Mouse (Mus musculus): ENCODE measurements around the gene Myo15. TPM values are rescaled to one million over a fixed set of nuclear protein-coding genes. Genes with fewer than 3 reads are reported as not detected.
"Not testable (repeated sequence)": the region's sequence is repeated elsewhere in the genome, so short reads cannot be mapped to it uniquely, and the experiment has no call there.

The Myo15 gene
- 0.08 and 0.09 TPM in 2 replicates for polyA plus RNA-seq (2014; fragmentation: Nextera tagmentation; extraction: Ambion mirVana)

- ATAC-seq (no peak), DNase-seq (ENCODE audit: low spot score) (no peak)
- Histone ChIP-seq H3K27me3 (replicated peaks; ENCODE audit: control insufficient read depth, insufficient read depth, low read length) (no peaks in the 10 kb centered on the region), H3K4me3 (ENCODE audit: low read depth, low read length) (no peak within 1 kb of the TSS), H3K4me1 (ENCODE audit: control insufficient read depth, insufficient read depth, low read length) (no peaks in the 10 kb centered on the region), H3K9ac (ENCODE audit: low read length) (no peak within 1 kb of the TSS), H3K4me2 (ENCODE audit: low read length) (no peak within 1 kb of the TSS), H3K36me3 (ENCODE audit: control insufficient read depth, insufficient read depth, low read length) (peaks cover 55% of the 10 kb centered on the region), H3K9me3 (replicated peaks; ENCODE audit: control insufficient read depth, low read length) (no peaks in the 10 kb centered on the region), H3K27ac (ENCODE audit: low read depth, low read length) (no peak within 1 kb of the TSS)
- 94% methylated on average over 3 of the region's 3 CpGs for WGBS
Observed at GRCm38 (mm10) chr11:60469039-60469438, at the start of gene Myo15. Myo15 (plus strand) TSS chr11:60469339.

GRCm38 (mm10) chr11:60422046-60422668 lies 47.0 kb upstream of the Myo15 start:
- H3K27me3 ChIP-seq (replicated peaks; ENCODE audit: control insufficient read depth, insufficient read depth, low read length): no peaks in the 10 kb centered on the region
- 67% methylated on average over 5 of the region's 6 CpGs for WGBS
- H3K27ac ChIP-seq (ENCODE audit: low read depth, low read length): no peak overlapping the region
- no peak overlapping the region for H3K9ac ChIP-seq (ENCODE audit: low read length)
- H3K4me3 ChIP-seq (ENCODE audit: low read depth, low read length): no peak overlapping the region
- no peak overlapping the region for H3K4me2 ChIP-seq (ENCODE audit: low read length)
- H3K36me3 ChIP-seq (ENCODE audit: control insufficient read depth, insufficient read depth, low read length): peaks cover 17% of the 10 kb centered on the region
- H3K9me3 ChIP-seq (replicated peaks; ENCODE audit: control insufficient read depth, low read length): no peaks in the 10 kb centered on the region
- peaks cover 11% of the 10 kb centered on the region for H3K4me1 ChIP-seq (ENCODE audit: control insufficient read depth, insufficient read depth, low read length)
- ATAC-seq: no peak
- peak; percentile 31 for DNase-seq (ENCODE audit: low spot score)

- Histone ChIP-seq H3K9ac (ENCODE audit: low read length) (no peak overlapping the region), H3K27ac (ENCODE audit: low read depth, low read length) (no peak overlapping the region), H3K27me3 (replicated peaks; ENCODE audit: control insufficient read depth, insufficient read depth, low read length) (no peaks in the 10 kb centered on the region), H3K9me3 (replicated peaks; ENCODE audit: control insufficient read depth, low read length) (no peaks in the 10 kb centered on the region), H3K4me1 (ENCODE audit: control insufficient read depth, insufficient read depth, low read length) (peaks cover 10% of the 10 kb centered on the region), H3K36me3 (ENCODE audit: control insufficient read depth, insufficient read depth, low read length) (peaks cover 24% of the 10 kb centered on the region), H3K4me3 (ENCODE audit: low read depth, low read length) (no peak overlapping the region), H3K4me2 (ENCODE audit: low read length) (no peak overlapping the region)
- ATAC-seq: no peak
- no peak for DNase-seq (ENCODE audit: low spot score)
- WGBS: 63% methylated on average over 1 of the region's 1 CpGs
Observed at GRCm38 (mm10) chr11:60423006-60423405, 46.1 kb upstream of the Myo15 start.

- H3K9ac ChIP-seq (ENCODE audit: low read length): no peak overlapping the region
Observed at GRCm38 (mm10) chr11:60426417-60426816, 42.7 kb upstream of the Myo15 start.

GRCm38 (mm10) chr11:60427628-60428027 lies 41.5 kb upstream of the Myo15 start:
- Histone ChIP-seq H3K4me3 (ENCODE audit: low read depth, low read length) (no peak overlapping the region), H3K27ac (ENCODE audit: low read depth, low read length) (no peak overlapping the region), H3K4me2 (ENCODE audit: low read length) (no peak overlapping the region), H3K36me3 (ENCODE audit: control insufficient read depth, insufficient read depth, low read length) (peaks cover 40% of the 10 kb centered on the region), H3K27me3 (replicated peaks; ENCODE audit: control insufficient read depth, insufficient read depth, low read length) (no peaks in the 10 kb centered on the region), H3K9ac (ENCODE audit: low read length) (no peak overlapping the region), H3K9me3 (replicated peaks; ENCODE audit: control insufficient read depth, low read length) (no peaks in the 10 kb centered on the region), H3K4me1 (ENCODE audit: control insufficient read depth, insufficient read depth, low read length) (no peaks in the 10 kb centered on the region)
- no peak for DNase-seq (ENCODE audit: low spot score)
- ATAC-seq: no peak
- 96% methylated on average over 3 of the region's 3 CpGs for WGBS

More at GRCm38 (mm10) chr11:60426417-60426816, 42.7 kb upstream of the Myo15 start:
- Histone ChIP-seq H3K4me1 (ENCODE audit: control insufficient read depth, insufficient read depth, low read length) (no peaks in the 10 kb centered on the region), H3K9me3 (replicated peaks; ENCODE audit: control insufficient read depth, low read length) (no peaks in the 10 kb centered on the region), H3K36me3 (ENCODE audit: control insufficient read depth, insufficient read depth, low read length) (peaks cover 32% of the 10 kb centered on the region), H3K27ac (ENCODE audit: low read depth, low read length) (no peak overlapping the region), H3K4me2 (ENCODE audit: low read length) (no peak overlapping the region), H3K27me3 (replicated peaks; ENCODE audit: control insufficient read depth, insufficient read depth, low read length) (no peaks in the 10 kb centered on the region), H3K4me3 (ENCODE audit: low read depth, low read length) (no peak overlapping the region)
- ATAC-seq (no peak), DNase-seq (ENCODE audit: low spot score) (no peak)
- 81% methylated on average over 1 of the region's 1 CpGs for WGBS

GRCm38 (mm10) chr11:60433501-60433900 lies 35.6 kb upstream of the Myo15 start:
- no peaks in the 10 kb centered on the region for H3K9me3 ChIP-seq (replicated peaks; ENCODE audit: control insufficient read depth, low read length)
- peaks cover 56% of the 10 kb centered on the region for H3K36me3 ChIP-seq (ENCODE audit: control insufficient read depth, insufficient read depth, low read length)

GRCm38 (mm10) chr11:60435133-60435532 lies 34.0 kb upstream of the Myo15 start:
- Histone ChIP-seq H3K36me3 (ENCODE audit: control insufficient read depth, insufficient read depth, low read length) (peaks cover 55% of the 10 kb centered on the region), H3K27me3 (replicated peaks; ENCODE audit: control insufficient read depth, insufficient read depth, low read length) (no peaks in the 10 kb centered on the region)

More at GRCm38 (mm10) chr11:60433501-60433900, 35.6 kb upstream of the Myo15 start:
- Histone ChIP-seq H3K9ac (ENCODE audit: low read length) (no peak overlapping the region), H3K27me3 (replicated peaks; ENCODE audit: control insufficient read depth, insufficient read depth, low read length) (no peaks in the 10 kb centered on the region), H3K4me3 (ENCODE audit: low read depth, low read length) (no peak overlapping the region), H3K4me2 (ENCODE audit: low read length) (no peak overlapping the region), H3K27ac (ENCODE audit: low read depth, low read length) (no peak overlapping the region), H3K4me1 (ENCODE audit: control insufficient read depth, insufficient read depth, low read length) (no peaks in the 10 kb centered on the region)
- DNase-seq (ENCODE audit: low spot score): no peak
- ATAC-seq: no peak

GRCm38 (mm10) chr11:60436618-60437017 lies 32.5 kb upstream of the Myo15 start:
- Histone ChIP-seq H3K36me3 (ENCODE audit: control insufficient read depth, insufficient read depth, low read length) (peaks cover 69% of the 10 kb centered on the region), H3K4me1 (ENCODE audit: control insufficient read depth, insufficient read depth, low read length) (no peaks in the 10 kb centered on the region), H3K9me3 (replicated peaks; ENCODE audit: control insufficient read depth, low read length) (no peaks in the 10 kb centered on the region), H3K4me3 (ENCODE audit: low read depth, low read length) (no peak overlapping the region), H3K27me3 (replicated peaks; ENCODE audit: control insufficient read depth, insufficient read depth, low read length) (no peaks in the 10 kb centered on the region), H3K9ac (ENCODE audit: low read length) (no peak overlapping the region), H3K27ac (ENCODE audit: low read depth, low read length) (no peak overlapping the region), H3K4me2 (ENCODE audit: low read length) (no peak overlapping the region)
- ATAC-seq (no peak), DNase-seq (ENCODE audit: low spot score) (no peak)
- 90% methylated on average over 3 of the region's 3 CpGs for WGBS

More at GRCm38 (mm10) chr11:60435133-60435532, 34.0 kb upstream of the Myo15 start:
- WGBS: 100% methylated on average over 1 of the region's 1 CpGs
- Histone ChIP-seq H3K4me3 (ENCODE audit: low read depth, low read length) (no peak overlapping the region), H3K9me3 (replicated peaks; ENCODE audit: control insufficient read depth, low read length) (no peaks in the 10 kb centered on the region), H3K27ac (ENCODE audit: low read depth, low read length) (no peak overlapping the region), H3K4me2 (ENCODE audit: low read length) (no peak overlapping the region), H3K9ac (ENCODE audit: low read length) (no peak overlapping the region), H3K4me1 (ENCODE audit: control insufficient read depth, insufficient read depth, low read length) (no peaks in the 10 kb centered on the region)
- ATAC-seq (no peak), DNase-seq (ENCODE audit: low spot score) (no peak)

- 14% methylated on average over 1 of the region's 1 CpGs for WGBS
- not testable (repeated sequence) for H3K4me1 ChIP-seq (ENCODE audit: control insufficient read depth, insufficient read depth, low read length); H3K4me2 ChIP-seq (ENCODE audit: low read length); H3K4me3 ChIP-seq (ENCODE audit: low read depth, low read length); H3K27me3 ChIP-seq (replicated peaks; ENCODE audit: control insufficient read depth, insufficient read depth, low read length); H3K9me3 ChIP-seq (replicated peaks; ENCODE audit: control insufficient read depth, low read length); DNase-seq (ENCODE audit: low spot score); H3K27ac ChIP-seq (ENCODE audit: low read depth, low read length); ATAC-seq; H3K9ac ChIP-seq (ENCODE audit: low read length)
- H3K36me3 ChIP-seq (ENCODE audit: control insufficient read depth, insufficient read depth, low read length): peaks cover 80% of the 10 kb centered on the region
Observed at GRCm38 (mm10) chr11:60439621-60440020, 29.5 kb upstream of the Myo15 start.
